Mouse (Mus musculus) embryonic facial prominence, embryonic 15.5 days (tissue): ENCODE measurements around the gene Rora. TPM values are rescaled to one million over a fixed set of nuclear protein-coding genes. Genes with fewer than 3 reads are reported as not detected.

Source experiments
- ATAC-seq: fragments of 200-750 bp; cut with Nextera tagmentation; 2 replicates; pipeline ENCODE4 v1.8.0; 2017; ENCODE audit warnings: low read depth, moderate TSS enrichment; ENCODE audit not compliant: insufficient number of reproducible peaks, low FRiP score, low TSS enrichment
- H3K27ac ChIP-seq: fragments of 300-500 bp; sonication (generic); replicated peaks from 2 replicates; pipeline ENCODE4 v1.5.1; 2015; ENCODE audit warnings: mild to moderate bottlenecking, inconsistent platforms
- H3K27me3 ChIP-seq: fragments of 300-500 bp; sonication (generic); 2 replicates; pipeline ENCODE4 v1.6.1; 2015; ENCODE audit warnings: inconsistent platforms
- H3K36me3 ChIP-seq: fragments of 300-500 bp; sonication (generic); 2 replicates; pipeline ENCODE4 v1.6.1; 2015; ENCODE audit warnings: mild to moderate bottlenecking, inconsistent platforms
- H3K4me1 ChIP-seq: fragments of 300-500 bp; sonication (generic); 2 replicates; pipeline ENCODE4 v1.6.1; 2015; ENCODE audit warnings: inconsistent platforms
- H3K4me2 ChIP-seq: fragments of 300-500 bp; sonication (generic); replicated peaks from 2 replicates; pipeline ENCODE4 v1.6.1; 2015; ENCODE audit warnings: mild to moderate bottlenecking, inconsistent platforms
- H3K4me3 ChIP-seq: fragments of 300-500 bp; sonication (generic); replicated peaks from 2 replicates; pipeline ENCODE4 v1.5.1; 2015; ENCODE audit warnings: mild to moderate bottlenecking, inconsistent platforms
- H3K9ac ChIP-seq: fragments of 300-500 bp; sonication (generic); 2 replicates; pipeline ENCODE4 v1.6.1; 2015; ENCODE audit warnings: inconsistent platforms
- H3K9me3 ChIP-seq: fragments of 300-500 bp; sonication (generic); replicated peaks from 2 replicates; pipeline ENCODE4 v1.6.1; 2016; ENCODE audit warnings: inconsistent platforms
- WGBS: fragments of 180-500 bp; shearing (Covaris S2); methylation state at CpG from one replicate; pipeline ENCODE4 v1.1.7; 2015; 5-methylcytosine and 5-hydroxymethylcytosine counted together
- polyA plus RNA-seq: library from polyadenylated mRNA; unstranded; fragments of >200 nt; fragmentation: Nextera tagmentation; extraction: Ambion mirVana; gene quantifications from 2 replicates; pipeline ENCODE4 v1.2.1, GENCODE M21; 2015

Gene Rora
- polyA plus RNA-seq, 1 experiment from 2014 or later, result 27.3 TPM

DNA sequence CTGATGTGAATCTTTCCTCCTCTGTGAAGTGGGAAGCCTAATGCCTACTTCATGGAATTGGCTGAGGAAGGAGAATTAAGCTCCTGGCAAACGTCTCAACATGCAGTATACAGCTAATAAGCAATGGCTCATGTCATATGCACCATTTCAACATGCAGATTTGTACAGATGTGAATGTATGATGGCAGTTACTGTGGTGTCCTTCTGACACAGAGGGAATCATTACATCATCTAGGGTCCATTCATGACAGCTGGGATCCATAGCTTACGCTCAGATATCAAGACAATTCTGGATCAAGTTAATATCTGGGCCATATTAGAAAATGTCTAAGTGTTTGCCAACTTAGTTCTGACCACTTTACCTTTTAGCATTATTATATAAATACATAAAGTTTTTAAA lies 199.3 kb downstream of the Rora start:
- H3K4me2 ChIP-seq, result no peak overlapping the region

DNA sequence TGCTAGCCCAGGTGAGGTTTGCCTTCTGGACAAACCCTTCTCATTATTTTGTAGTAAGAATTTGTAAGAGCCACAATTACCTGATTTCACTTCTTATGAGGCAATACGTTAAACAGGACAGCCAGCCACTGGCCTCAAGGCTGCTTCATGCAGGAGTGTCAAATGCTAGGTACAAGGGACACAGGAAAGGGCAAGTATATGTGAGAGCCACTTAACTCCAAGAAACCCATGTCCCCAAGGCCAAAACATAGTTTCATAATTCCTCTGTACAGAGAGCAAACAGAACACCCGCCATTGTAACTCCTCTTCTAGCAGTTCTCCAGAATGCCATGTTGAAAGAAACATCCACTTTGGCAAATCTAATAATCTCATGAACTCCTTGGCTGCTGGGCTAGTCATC lies 205.9 kb downstream of the Rora start:
- H3K36me3 ChIP-seq, result peaks cover 3% of the 10 kb centered on the region; the same call in 1 of the 2 replicates
- no peak overlapping the region for H3K27ac ChIP-seq
- 0 out of 2 replicates have a peak, but pooled peaks cover 3% of the 10 kb centered on the region for H3K4me1 ChIP-seq
- no peak overlapping the region for H3K9ac ChIP-seq
- H3K27me3 ChIP-seq, result no peaks in the 10 kb centered on the region
- peaks cover 10% of the 10 kb centered on the region for H3K9me3 ChIP-seq
- no peak for ATAC-seq
- 78% methylated on average over 2 of the region's 2 CpGs for WGBS
- no peak overlapping the region for H3K4me2 ChIP-seq
- H3K4me3 ChIP-seq, result no peak overlapping the region

More for the DNA sequence above, 199.3 kb downstream of the Rora start:
- H3K9ac ChIP-seq, result no peak overlapping the region
- no peaks in the 10 kb centered on the region for H3K9me3 ChIP-seq
- no peak overlapping the region for H3K4me3 ChIP-seq
- no peak overlapping the region for H3K27ac ChIP-seq
- no peaks in the 10 kb centered on the region for H3K36me3 ChIP-seq
- H3K4me1 ChIP-seq, result peaks cover 23% of the 10 kb centered on the region
- no peak for ATAC-seq
- 74% methylated on average over 2 of the region's 2 CpGs for WGBS
- H3K27me3 ChIP-seq, result no peaks in the 10 kb centered on the region

DNA sequence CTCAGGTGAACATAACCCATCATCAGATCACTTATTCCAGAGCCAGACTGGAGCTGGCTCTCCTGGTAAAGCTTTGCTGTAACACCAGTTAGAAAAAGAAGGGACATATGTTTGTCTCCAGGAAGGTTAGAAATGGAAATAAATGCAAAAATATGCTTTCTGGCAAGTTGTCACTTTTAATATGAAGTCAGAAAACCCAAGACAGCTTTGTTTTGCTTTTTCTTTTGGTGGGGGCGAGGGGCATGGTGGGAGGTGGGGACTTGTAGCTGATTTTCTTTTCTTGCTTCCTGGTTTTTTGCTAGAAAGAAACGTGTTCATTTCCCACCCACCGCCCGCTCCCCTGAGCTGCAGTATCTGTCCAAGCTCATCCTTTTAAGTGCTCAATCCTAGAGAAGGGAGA lies 212.7 kb downstream of the Rora start:
- no peak for ATAC-seq
- H3K4me3 ChIP-seq, result no peak overlapping the region
- no peak overlapping the region for H3K4me2 ChIP-seq
- H3K9me3 ChIP-seq, result peaks cover 10% of the 10 kb centered on the region
- no peak overlapping the region for H3K9ac ChIP-seq
- 50% methylated on average over 4 of the region's 4 CpGs for WGBS
- no peak overlapping the region for H3K27ac ChIP-seq
- no peaks in the 10 kb centered on the region for H3K4me1 ChIP-seq
- H3K27me3 ChIP-seq, result no peaks in the 10 kb centered on the region
- peaks cover 3% of the 10 kb centered on the region; the same call in 1 of the 2 replicates for H3K36me3 ChIP-seq

DNA sequence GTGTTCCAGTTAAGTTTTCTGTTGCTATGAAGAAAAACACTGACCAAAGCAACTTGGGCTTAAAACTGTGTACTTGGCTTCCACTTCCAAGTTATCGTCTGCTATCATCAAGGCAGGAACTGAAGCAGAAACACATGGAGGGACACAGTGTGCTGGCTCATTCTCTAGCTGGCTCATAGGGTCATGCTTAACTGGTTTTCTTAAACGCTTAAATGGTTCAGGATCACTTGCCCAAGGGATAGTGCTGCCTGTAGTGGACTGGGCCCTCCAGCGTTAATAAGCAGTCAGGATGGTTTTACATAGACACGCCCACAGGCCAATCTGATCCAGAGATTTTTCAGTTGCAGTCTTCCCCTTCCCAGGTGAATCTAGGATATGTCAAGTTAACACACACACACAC lies 220.3 kb downstream of the Rora start:
- WGBS, result 68% methylated on average over 4 of the region's 4 CpGs
- no peak overlapping the region for H3K4me3 ChIP-seq
- no peak overlapping the region for H3K9ac ChIP-seq
- no peak overlapping the region for H3K27ac ChIP-seq
- no peak overlapping the region for H3K4me2 ChIP-seq
- ATAC-seq, result no peak
- H3K36me3 ChIP-seq, result no peaks in the 10 kb centered on the region
- no peaks in the 10 kb centered on the region for H3K27me3 ChIP-seq
- H3K4me1 ChIP-seq, result peaks cover 14% of the 10 kb centered on the region; the same call in 1 of the 2 replicates
- H3K9me3 ChIP-seq, result no peaks in the 10 kb centered on the region

DNA sequence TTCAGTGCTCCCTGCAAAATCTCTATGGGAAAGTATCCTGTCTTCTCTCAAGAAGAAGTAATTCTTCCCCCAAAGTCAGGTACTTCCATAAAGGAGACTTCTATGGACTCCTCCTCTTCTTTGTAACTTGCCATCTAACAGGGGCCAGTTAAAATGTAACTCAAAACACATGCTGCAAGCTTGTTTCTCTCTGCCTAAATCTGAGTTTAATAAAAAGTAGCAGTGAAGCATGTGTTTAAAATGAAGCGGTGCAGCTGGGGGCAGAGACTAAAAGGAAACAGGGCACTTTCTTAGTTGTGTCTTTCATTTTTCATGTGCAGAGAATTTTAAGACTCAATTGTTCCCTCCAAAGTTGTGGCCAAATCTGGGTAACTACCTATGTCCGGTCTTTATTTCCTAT lies 221.0 kb downstream of the Rora start:
- Histone ChIP-seq H3K4me2 (no peak overlapping the region), H3K4me1 (peaks cover 14% of the 10 kb centered on the region; the same call in 1 of the 2 replicates), H3K9ac (no peak overlapping the region), H3K27ac (0 out of 2 replicates have a peak overlapping the region, but pooled peaks have one; percentile 65), H3K4me3 (no peak overlapping the region), H3K9me3 (no peaks in the 10 kb centered on the region), H3K27me3 (no peaks in the 10 kb centered on the region), H3K36me3 (no peaks in the 10 kb centered on the region)
- ATAC-seq, result no peak
- WGBS, result 45% methylated on average over 2 of the region's 2 CpGs

DNA sequence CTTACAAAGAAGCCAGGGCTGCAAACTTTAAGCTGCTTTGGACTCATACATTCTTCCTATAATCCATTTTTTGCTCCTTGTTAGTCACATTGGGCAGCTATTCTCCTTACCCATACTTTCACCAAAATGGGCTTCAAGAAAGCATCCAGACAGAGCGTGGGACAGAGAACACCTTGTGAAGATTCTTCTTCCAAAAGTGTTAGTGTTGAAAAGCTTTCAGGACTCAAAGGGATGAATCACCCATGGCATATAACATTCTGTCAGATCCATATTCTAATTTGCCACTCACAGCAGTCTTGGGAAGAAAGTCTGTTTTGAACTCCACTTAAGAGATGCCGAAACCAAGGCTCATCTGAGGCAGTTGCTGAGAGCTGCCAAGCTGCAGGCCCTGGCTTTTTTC lies 222.2 kb downstream of the Rora start:
- Histone ChIP-seq H3K36me3 (no peaks in the 10 kb centered on the region), H3K4me2 (no peak overlapping the region), H3K27me3 (no peaks in the 10 kb centered on the region), H3K9me3 (no peaks in the 10 kb centered on the region), H3K4me3 (no peak overlapping the region), H3K4me1 (peaks cover 14% of the 10 kb centered on the region; the same call in 1 of the 2 replicates), H3K27ac (no peak overlapping the region), H3K9ac (no peak overlapping the region)
- no peak for ATAC-seq
- 72% methylated on average over 2 of the region's 2 CpGs for WGBS

DNA sequence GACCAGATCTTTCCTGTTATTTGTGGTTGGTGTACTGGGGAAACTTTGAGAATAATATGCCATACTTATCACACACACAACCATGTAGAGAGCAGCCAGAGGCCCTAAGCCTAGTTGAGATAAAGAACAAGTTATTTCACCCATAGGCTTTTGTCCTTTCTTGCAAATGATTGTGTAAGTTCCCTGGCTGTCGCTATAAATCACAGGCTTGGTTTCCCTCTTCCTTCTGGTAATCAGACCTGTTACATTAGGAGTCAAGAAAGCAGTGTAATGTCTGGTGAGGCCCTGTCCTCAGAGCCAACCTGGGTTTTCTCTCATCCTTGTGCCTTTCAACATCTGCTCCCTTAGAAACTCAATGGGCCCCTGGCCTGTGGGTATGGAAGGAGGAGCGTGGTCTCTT lies 222.7 kb downstream of the Rora start:
- Histone ChIP-seq H3K9ac (no peak overlapping the region), H3K36me3 (no peaks in the 10 kb centered on the region), H3K4me3 (no peak overlapping the region), H3K27ac (no peak overlapping the region), H3K27me3 (no peaks in the 10 kb centered on the region), H3K9me3 (no peaks in the 10 kb centered on the region), H3K4me1 (peaks cover 14% of the 10 kb centered on the region; the same call in 1 of the 2 replicates), H3K4me2 (no peak overlapping the region)
- WGBS, result 81% methylated on average over 2 of the region's 2 CpGs
- no peak for ATAC-seq

DNA sequence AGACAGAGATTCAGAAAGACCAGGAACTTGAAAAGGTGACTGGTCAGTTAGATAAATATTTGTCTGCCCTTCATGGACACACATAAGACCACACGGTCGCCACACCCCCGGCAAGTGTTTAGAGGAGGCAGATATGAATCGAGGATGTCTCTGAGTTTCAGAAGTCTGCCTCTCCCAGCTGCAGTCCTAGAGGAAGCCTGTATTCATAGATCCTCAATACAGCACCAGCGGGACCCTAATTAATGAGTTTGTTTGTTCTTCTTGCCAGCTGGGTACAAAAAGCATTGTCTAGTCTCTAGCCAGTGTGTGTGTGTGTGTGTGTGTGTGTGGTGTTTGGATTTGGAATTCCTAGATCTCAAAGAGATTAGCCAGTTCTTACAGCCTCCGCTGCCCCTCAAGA lies 228.3 kb downstream of the Rora start:
- no peak for ATAC-seq
- H3K27me3 ChIP-seq, result no peaks in the 10 kb centered on the region
- H3K4me1 ChIP-seq, result peaks cover 10% of the 10 kb centered on the region; the same call in 1 of the 2 replicates
- 64% methylated on average over 6 of the region's 6 CpGs for WGBS
- no peaks in the 10 kb centered on the region for H3K9me3 ChIP-seq
- H3K4me2 ChIP-seq, result no peak overlapping the region
- no peak overlapping the region for H3K27ac ChIP-seq
- no peak overlapping the region for H3K9ac ChIP-seq
- H3K36me3 ChIP-seq, result no peaks in the 10 kb centered on the region
- no peak overlapping the region for H3K4me3 ChIP-seq

DNA sequence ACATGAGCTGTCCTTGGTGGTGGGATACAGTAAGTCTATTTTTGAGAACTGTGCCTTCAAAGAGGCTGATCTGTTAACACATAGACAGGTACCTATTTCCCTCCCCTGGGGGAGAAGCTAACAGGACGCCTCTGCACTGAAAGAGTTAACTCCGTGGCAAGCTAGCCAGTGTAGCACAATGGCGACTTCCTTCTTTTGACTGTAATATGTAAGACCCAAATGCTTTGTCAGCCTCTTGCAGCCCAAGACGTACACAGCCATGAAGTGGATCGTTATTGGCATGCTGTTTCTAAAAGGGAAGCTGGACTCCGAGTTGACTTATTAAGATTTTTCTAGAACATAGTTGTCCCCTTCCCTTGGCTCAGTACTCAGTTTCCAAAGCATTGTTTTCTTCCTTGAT lies 229.4 kb downstream of the Rora start:
- no peak overlapping the region for H3K4me2 ChIP-seq
- no peaks in the 10 kb centered on the region for H3K27me3 ChIP-seq
- ATAC-seq, result no peak
- H3K4me1 ChIP-seq, result peaks cover 10% of the 10 kb centered on the region; the same call in 1 of the 2 replicates
- no peak overlapping the region for H3K27ac ChIP-seq
- H3K9ac ChIP-seq, result no peak overlapping the region
- 63% methylated on average over 6 of the region's 6 CpGs for WGBS
- H3K4me3 ChIP-seq, result no peak overlapping the region
- H3K36me3 ChIP-seq, result no peaks in the 10 kb centered on the region
- no peaks in the 10 kb centered on the region for H3K9me3 ChIP-seq

DNA sequence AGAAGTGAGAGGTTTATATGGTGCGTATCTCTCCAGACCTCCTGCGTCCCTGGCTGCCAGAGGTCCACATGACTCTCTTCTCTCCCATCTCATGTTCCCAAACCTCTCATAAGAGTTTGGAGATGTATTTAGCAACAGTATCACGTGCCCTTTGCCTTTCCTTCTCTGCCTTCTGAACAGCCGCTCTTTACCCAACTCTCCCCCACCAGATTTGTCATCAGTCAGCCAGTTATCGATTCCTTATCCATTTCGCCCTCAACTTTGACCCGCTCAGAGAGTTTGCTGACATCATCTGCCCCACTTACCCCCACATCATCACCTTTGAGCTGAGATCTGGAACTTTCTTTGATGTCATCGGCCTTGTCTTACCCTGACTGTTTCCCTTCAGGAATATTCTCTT lies 230.1 kb downstream of the Rora start:
- no peak overlapping the region for H3K4me2 ChIP-seq
- H3K27me3 ChIP-seq, result no peaks in the 10 kb centered on the region
- H3K36me3 ChIP-seq, result no peaks in the 10 kb centered on the region
- no peaks in the 10 kb centered on the region for H3K9me3 ChIP-seq
- H3K9ac ChIP-seq, result no peak overlapping the region
- no peak overlapping the region for H3K27ac ChIP-seq
- H3K4me1 ChIP-seq, result peaks cover 14% of the 10 kb centered on the region
- ATAC-seq, result no peak
- 86% methylated on average over 8 of the region's 8 CpGs for WGBS
- H3K4me3 ChIP-seq, result no peak overlapping the region

DNA sequence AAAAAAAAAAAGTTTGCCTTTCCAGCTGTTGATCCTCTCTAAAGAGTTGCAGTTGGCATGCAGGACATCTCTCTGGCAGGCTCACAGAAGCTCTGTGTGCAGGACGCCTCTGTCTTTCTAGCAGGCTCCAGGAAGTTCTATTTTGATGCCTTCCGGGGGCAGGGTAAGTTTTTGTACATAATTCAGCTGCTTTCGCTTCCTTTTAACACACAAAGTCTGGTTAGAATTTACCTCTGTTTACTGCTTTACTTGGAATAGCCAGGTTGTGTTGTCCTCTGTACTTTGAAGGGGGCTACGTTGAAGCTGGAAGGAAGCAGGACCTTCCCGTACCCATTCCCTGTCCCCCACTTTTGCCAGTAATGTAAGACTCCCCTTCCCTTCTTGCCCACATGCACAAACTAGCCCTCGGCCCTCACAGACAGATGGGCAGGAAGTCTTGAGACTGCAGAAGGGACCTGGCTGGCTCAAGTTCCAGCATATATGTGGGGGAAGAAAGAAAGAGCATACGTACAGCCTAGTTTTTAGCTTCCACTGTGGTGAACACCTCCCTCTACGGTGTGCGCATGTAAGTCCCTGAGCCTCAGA lies 231.0 kb downstream of the Rora start:
- Histone ChIP-seq H3K4me2 (no peak overlapping the region), H3K4me1 (peaks cover 14% of the 10 kb centered on the region), H3K9ac (no peak overlapping the region), H3K4me3 (no peak overlapping the region), H3K36me3 (no peaks in the 10 kb centered on the region), H3K9me3 (no peaks in the 10 kb centered on the region), H3K27me3 (no peaks in the 10 kb centered on the region), H3K27ac (peak overlapping the region; percentile 72)
- no peak for ATAC-seq
- 50% methylated on average over 9 of the region's 9 CpGs for WGBS

DNA sequence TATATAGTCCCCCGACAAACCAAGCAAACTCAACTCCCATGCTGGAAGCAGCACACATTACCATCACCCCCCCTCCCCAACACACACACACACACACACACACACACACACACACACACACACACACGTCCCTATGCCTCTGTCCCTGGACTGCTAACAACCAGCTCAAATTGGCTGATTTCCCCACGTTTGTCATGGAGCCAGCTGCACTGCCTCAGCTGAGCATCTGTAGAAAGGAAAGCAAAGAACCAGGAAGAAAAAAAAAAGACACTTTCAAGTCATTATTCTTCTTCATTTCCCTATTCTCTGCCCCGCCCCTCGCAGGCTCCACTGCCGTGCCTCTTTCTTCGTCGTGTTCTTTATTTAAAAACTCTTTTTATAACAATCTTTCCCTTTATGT lies 235.1 kb downstream of the Rora start:
- no peak overlapping the region for H3K4me3 ChIP-seq
- no peak for ATAC-seq
- no peaks in the 10 kb centered on the region for H3K9me3 ChIP-seq
- no peaks in the 10 kb centered on the region for H3K36me3 ChIP-seq
- H3K27ac ChIP-seq, result no peak overlapping the region
- H3K4me1 ChIP-seq, result peaks cover 20% of the 10 kb centered on the region
- H3K4me2 ChIP-seq, result no peak overlapping the region
- no peak overlapping the region for H3K9ac ChIP-seq
- no peaks in the 10 kb centered on the region for H3K27me3 ChIP-seq
- 29% methylated on average over 8 of the region's 8 CpGs for WGBS
